Mouse (Mus musculus) cerebellum, adult 2 months (tissue): ENCODE measurements at regions not wholly inside any gene's neighbourhood (a gene's known extent, or its start where the extent isn't known, plus 50 kb on each side); places are given as distances from the start of the nearest gene placed in this dataset.

ENCODE experiments used
- DNase-seq, 2 experiments: peaks; one replicate each; pipeline ENCODE4 v3.0.0; 2021
- H3K27ac ChIP-seq: fragments of 200-500 bp; 2 replicates; pipeline ENCODE4 v1.5.1; 2012; ENCODE audit warnings: low read length, control low read depth, inconsistent platforms; ENCODE audit not compliant: insufficient read depth
- H3K27me3 ChIP-seq: fragments of 200-500 bp; 2 replicates; pipeline ENCODE4 v1.6.1; 2012; ENCODE audit warnings: inconsistent platforms, mild to moderate bottlenecking, low read length, moderate library complexity; ENCODE audit not compliant: control insufficient read depth, insufficient read depth
- H3K4me1 ChIP-seq: fragments of 200-500 bp; 2 replicates; pipeline ENCODE4 v1.6.1; 2011; ENCODE audit warnings: low read length; ENCODE audit not compliant: control insufficient read depth, insufficient read depth
- H3K4me3 ChIP-seq: fragments of 200-500 bp; replicated peaks from 2 replicates; pipeline ENCODE3; 2011; ENCODE audit warnings: mild to moderate bottlenecking, low read depth, low read length, control low read depth; ENCODE audit not compliant: insufficient read depth
- CTCF ChIP-seq: fragments of 200-500 bp; IDR thresholded peaks from 2 replicates; pipeline ENCODE4 v1.5.1; 2011; ENCODE audit warnings: low read depth, mild to moderate bottlenecking, control low read depth, low read length, moderate library complexity, borderline replicate concordance; ENCODE audit not compliant: insufficient read depth
- POLR2A ChIP-seq: fragments of 200-500 bp; IDR thresholded peaks from 2 replicates; pipeline ENCODE4 v1.6.1; 2011; ENCODE audit warnings: low read length, control low read depth, borderline replicate concordance; ENCODE audit not compliant: insufficient read depth
- WGBS: fragments of 180-500 bp; shearing (Covaris S2); methylation state at CpG from one replicate; pipeline ENCODE4 v1.1.7; 2018; 5-methylcytosine and 5-hydroxymethylcytosine counted together

DNA sequence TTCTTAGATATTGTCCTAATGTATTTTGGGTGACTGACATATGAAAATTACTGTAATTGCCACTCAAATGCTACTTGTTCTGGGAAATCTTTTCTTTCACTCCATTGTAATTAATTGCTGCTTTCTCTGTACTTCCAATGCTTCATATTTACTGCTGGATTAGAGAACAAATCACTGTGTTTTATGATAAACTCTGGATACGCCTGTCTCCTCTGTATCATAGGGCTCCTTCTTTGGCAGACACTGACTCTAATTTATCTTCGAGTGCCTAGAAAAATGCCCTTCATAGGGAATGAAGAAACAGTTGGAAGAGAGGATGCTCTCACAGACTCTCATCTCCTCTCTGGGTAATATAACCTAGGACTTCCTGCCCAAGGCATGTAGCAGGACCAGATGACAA lies 602.9 kb downstream of the Slc4a3 start:
- no peaks in the 10 kb centered on the region for H3K4me1 ChIP-seq
- 76% methylated on average over 2 of the region's 2 CpGs for WGBS
- H3K4me3 ChIP-seq, result no peak overlapping the region
- no peak overlapping the region for H3K27ac ChIP-seq
- DNase-seq, result no peak
- H3K27me3 ChIP-seq, result no peaks in the 10 kb centered on the region
- TF ChIP-seq POLR2A (no peak), CTCF (no peak)

DNA sequence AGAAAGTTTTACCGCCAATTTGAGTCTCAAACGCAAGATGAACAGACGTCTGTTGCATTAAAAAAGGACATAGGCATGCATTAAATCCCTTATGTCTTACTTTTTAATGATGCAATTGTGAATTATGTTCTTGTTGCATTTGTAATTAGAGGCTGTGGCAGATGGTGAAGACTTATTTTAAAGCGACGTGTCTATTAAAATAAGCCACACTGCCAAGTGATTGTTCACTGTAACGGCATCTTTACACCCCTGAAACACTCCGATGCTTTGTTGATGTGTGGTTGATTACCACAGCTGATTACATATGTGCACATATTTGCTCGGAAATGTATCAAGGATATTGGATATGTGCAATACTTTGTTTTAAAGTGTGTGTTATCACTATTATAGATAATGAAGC lies 610.2 kb downstream of the Slc4a3 start:
- WGBS, result 41% methylated on average over 8 of the region's 8 CpGs
- no peaks in the 10 kb centered on the region for H3K27me3 ChIP-seq
- DNase-seq, result no peak

DNA sequence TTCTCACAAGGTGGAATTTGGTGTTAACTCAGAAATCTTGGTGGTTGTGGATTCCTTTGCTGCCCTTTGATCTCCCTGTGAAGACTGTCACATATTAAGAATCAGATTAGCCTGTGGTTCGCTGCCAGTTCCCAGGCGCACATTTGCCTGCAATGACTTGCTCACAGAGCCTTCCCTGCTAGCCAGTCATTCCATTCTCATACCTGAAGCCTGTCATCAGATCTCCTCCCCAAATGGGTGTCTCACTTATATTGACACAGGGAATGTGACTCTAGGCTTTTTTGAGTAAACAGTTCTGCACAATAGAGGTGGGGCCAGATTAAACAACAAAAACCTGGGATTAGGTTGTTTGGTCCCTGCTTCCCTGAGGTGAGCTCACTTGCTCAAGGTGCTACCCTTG lies 621.4 kb downstream of the Slc4a3 start:
- no peak for TF ChIP-seq CTCF
- WGBS, result 77% methylated on average over 2 of the region's 2 CpGs
- Histone ChIP-seq H3K27me3 (no peaks in the 10 kb centered on the region), H3K4me3 (no peak overlapping the region), H3K4me1 (no peaks in the 10 kb centered on the region), H3K27ac (no peak overlapping the region)
- DNase-seq, result no peak

More for the DNA sequence above, 610.2 kb downstream of the Slc4a3 start:
- Histone ChIP-seq H3K4me1 (no peaks in the 10 kb centered on the region), H3K4me3 (no peak overlapping the region), H3K27ac (no peak overlapping the region)
- no peak for TF ChIP-seq CTCF
- no peak for TF ChIP-seq POLR2A

DNA sequence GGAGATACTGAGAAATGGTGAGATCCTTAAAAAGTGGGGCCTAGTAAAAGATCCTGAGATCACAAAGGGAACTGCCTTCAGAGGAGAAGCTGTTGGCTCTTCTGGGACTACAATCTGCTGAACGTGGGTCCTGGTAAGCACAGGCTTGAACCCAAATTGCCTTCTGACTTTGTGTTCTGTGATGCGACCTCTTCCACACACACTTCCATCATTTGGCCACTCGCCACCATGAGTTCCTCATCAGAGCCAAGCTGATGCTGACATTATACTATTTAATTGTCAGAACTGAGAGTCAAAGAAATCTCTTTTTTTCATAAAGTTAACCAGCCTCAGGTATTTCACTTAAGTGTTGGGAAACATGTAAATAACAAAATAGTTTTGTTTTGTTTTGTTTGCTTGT lies 635.1 kb downstream of the Slc4a3 start:
- no peak overlapping the region for H3K4me3 ChIP-seq
- no peaks in the 10 kb centered on the region for H3K27me3 ChIP-seq
- no peak overlapping the region for H3K27ac ChIP-seq
- WGBS, result 50% methylated on average over 3 of the region's 3 CpGs
- no peaks in the 10 kb centered on the region for H3K4me1 ChIP-seq
- TF ChIP-seq CTCF (no peak), POLR2A (no peak)
- no peak for DNase-seq

DNA sequence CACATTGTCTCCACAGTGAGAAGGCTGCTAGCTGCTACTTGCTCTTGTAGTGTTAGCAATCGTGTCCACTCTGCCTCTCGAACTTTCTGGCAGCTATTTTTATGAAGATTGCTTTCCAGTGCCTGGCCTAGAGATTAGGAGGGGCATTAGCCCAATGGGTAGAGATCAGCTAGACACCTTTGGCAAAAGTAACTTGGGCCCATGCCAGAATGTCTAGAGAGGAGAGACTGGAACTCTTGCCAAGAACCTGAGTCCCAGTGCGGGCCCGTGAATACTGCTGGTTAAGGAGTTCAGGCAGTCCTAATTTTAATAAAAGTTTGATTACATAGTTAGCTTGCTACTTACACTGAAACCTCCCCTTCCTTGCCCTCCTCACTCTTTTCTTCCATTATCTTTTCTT lies 648.8 kb downstream of the Slc4a3 start:
- H3K4me3 ChIP-seq, result no peak overlapping the region
- no peak overlapping the region for H3K27ac ChIP-seq
- no peak for TF ChIP-seq POLR2A
- TF ChIP-seq CTCF, result no peak
- peak in 1 of 2 experiments; percentile 12 for DNase-seq
- WGBS, result 18% methylated on average over 4 of the region's 4 CpGs
- no peaks in the 10 kb centered on the region for H3K4me1 ChIP-seq
- H3K27me3 ChIP-seq, result no peaks in the 10 kb centered on the region

DNA sequence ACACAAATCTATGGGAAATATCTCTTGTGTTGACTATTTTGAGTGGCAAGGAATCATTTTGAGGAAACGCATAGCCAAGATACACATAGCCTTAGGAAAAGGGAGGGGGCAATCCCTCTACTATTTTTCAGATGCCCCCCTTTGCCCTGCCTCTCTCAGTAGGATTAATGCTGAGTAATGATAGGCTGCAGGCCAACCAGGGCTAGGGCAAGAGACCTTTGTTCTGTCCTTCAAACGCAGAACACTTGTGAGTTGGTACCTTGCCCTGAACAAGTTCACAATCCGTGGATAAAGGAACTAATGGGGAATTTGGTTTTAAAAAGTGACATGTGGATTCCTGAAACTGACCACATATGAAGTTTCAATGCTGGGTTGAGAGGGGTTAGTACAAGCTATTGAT lies 651.6 kb downstream of the Slc4a3 start:
- DNase-seq, result no peak
- H3K4me3 ChIP-seq, result no peak overlapping the region
- H3K4me1 ChIP-seq, result no peaks in the 10 kb centered on the region
- H3K27me3 ChIP-seq, result no peaks in the 10 kb centered on the region
- TF ChIP-seq POLR2A, result no peak
- no peak for TF ChIP-seq CTCF
- WGBS, result 79% methylated on average over 3 of the region's 3 CpGs
- H3K27ac ChIP-seq, result no peak overlapping the region

DNA sequence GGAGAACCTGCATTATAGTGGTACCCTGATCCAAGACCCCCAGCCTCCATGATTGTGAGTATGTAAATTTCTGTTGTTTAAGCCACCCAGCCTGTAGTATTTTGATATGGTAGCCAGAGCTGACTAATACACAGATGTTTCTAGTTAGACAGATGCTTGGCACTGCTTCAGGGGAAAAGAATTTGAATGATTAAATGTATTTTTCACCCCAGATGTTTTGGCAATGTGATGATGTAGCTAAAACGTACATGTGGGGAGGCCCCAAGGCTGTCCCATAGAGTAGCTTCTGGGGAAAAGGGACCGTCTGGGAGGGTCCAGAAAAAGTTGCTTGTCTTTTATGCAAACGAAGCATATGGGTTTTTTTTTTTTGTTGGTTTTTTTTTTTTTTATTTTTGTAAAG lies 654.8 kb downstream of the Slc4a3 start:
- no peaks in the 10 kb centered on the region for H3K27me3 ChIP-seq
- TF ChIP-seq CTCF, result no peak
- TF ChIP-seq POLR2A, result no peak
- H3K4me1 ChIP-seq, result no peaks in the 10 kb centered on the region
- no peak overlapping the region for H3K27ac ChIP-seq
- WGBS, result 68% methylated on average over 3 of the region's 3 CpGs
- no peak overlapping the region for H3K4me3 ChIP-seq
- DNase-seq, result no peak

DNA sequence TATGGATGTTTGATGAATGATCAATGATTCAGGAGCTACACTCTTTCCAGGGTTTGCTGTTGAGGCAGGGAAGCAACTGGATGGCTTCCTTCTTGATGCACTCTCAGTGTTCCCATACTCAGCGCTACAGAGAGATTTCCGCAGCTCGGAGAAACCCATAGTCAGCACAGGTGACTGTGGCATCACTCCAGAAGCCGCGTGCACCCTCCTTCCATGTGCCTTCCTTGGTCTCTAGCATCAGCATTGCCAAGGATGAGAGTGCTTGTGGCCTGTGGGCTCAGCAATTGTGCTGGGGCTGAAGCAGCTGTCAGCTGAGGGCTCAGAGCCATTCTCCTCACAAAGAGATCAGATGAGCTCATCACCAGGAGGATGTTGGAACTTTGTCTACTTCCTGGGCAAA lies 666.4 kb downstream of the Slc4a3 start:
- 62% methylated on average over 5 of the region's 5 CpGs for WGBS
- no peaks in the 10 kb centered on the region for H3K27me3 ChIP-seq
- TF ChIP-seq POLR2A, result no peak
- TF ChIP-seq CTCF, result no peak
- no peak overlapping the region for H3K4me3 ChIP-seq
- DNase-seq, result no peak
- H3K27ac ChIP-seq, result no peak overlapping the region
- H3K4me1 ChIP-seq, result no peaks in the 10 kb centered on the region
